8 mouse cellular contexts compared by ENCODE assay signal in genomic region chr2:18063763-18064251, GRCm38 (mm10). TPM values are rescaled to one million over a fixed set of nuclear protein-coding genes. Genes with fewer than 3 reads are reported as not detected.
DNase-seq lines count a peak whose midpoint lies in the region; ATAC-seq lines count a peak whose summit lies in the region.

No protein-coding gene starts in this region.

- WGBS in embryonic facial prominence, embryonic 12.5 days: under 1% methylated on average over 18 of the region's 18 CpGs
- under 1% methylated on average over 18 of the region's 18 CpGs for WGBS in heart, embryonic 11.5 days (ENCODE audit: insufficient replicate concordance)
- WGBS in kidney, embryonic 16.5 days: 0% methylated on average over 18 of the region's 18 CpGs
- 0% methylated on average over 18 of the region's 18 CpGs for WGBS in liver, embryonic 13.5 days (ENCODE audit: insufficient replicate concordance)

- H3K27me3 ChIP-seq in embryonic facial prominence, embryonic 12.5 days: no peaks in the 10 kb centered on the region
- no peaks in the 10 kb centered on the region for H3K27me3 ChIP-seq in heart, embryonic 11.5 days (ENCODE audit: control insufficient read depth, insufficient read depth, low read length)
- H3K27me3 ChIP-seq in kidney, embryonic 16.5 days (ENCODE audit: insufficient read depth, low read length): no peaks in the 10 kb centered on the region
- no peaks in the 10 kb centered on the region for H3K27me3 ChIP-seq in liver, embryonic 13.5 days

- H3K9me3 ChIP-seq in embryonic facial prominence, embryonic 12.5 days: no peaks in the 10 kb centered on the region
- no peaks in the 10 kb centered on the region for H3K9me3 ChIP-seq in heart, embryonic 11.5 days (replicated peaks; ENCODE audit: control insufficient read depth, low read length)
- H3K9me3 ChIP-seq in kidney, embryonic 16.5 days (ENCODE audit: low read length): no peaks in the 10 kb centered on the region
- H3K9me3 ChIP-seq in liver, embryonic 13.5 days (replicated peaks): no peaks in the 10 kb centered on the region

- H3K27ac ChIP-seq in embryonic facial prominence, embryonic 12.5 days: peak overlapping the region; percentile 100
- H3K27ac ChIP-seq in heart, embryonic 11.5 days (ENCODE audit: low read depth, low read length): peak overlapping the region; percentile 100
- H3K27ac ChIP-seq in kidney, embryonic 16.5 days (ENCODE audit: low read length): peak overlapping the region; percentile 100
- H3K27ac ChIP-seq in liver, embryonic 13.5 days: peak overlapping the region; percentile 99

- peaks cover 16% of the 10 kb centered on the region for H3K4me1 ChIP-seq in embryonic facial prominence, embryonic 12.5 days
- peaks cover 16% of the 10 kb centered on the region for H3K4me1 ChIP-seq in heart, embryonic 11.5 days (ENCODE audit: control insufficient read depth, insufficient read depth, low read length)
- H3K4me1 ChIP-seq in kidney, embryonic 16.5 days (ENCODE audit: insufficient read depth, low read length): peaks cover 20% of the 10 kb centered on the region
- H3K4me1 ChIP-seq in liver, embryonic 13.5 days (replicated peaks): peaks cover 36% of the 10 kb centered on the region

- peak; percentile 76 for DNase-seq in CD4-positive, CD25-positive, alpha-beta regulatory T cell, adult 2 months (ENCODE audit: low read depth, low spot score)
- peak; percentile 75 for DNase-seq in MN1 (ENCODE audit: low spot score)
- DNase-seq in liver, embryonic 13.5 days: peak; percentile 48
- peak; percentile 84 for DNase-seq in naive thymus-derived CD4-positive, alpha-beta T cell, adult 2 months (ENCODE audit: low read depth)
- DNase-seq in yolk sac, embryonic 10.5 days (ENCODE audit: low spot score): no peak

- ATAC-seq in embryonic facial prominence, embryonic 12.5 days (ENCODE audit: insufficient number of reproducible peaks, insufficient read depth, low FRiP score, low TSS enrichment): peak; percentile 19; the same call in 1 of the 2 replicates
- peak; percentile 40 for ATAC-seq in heart, embryonic 11.5 days (replicated peaks; ENCODE audit: insufficient number of reproducible peaks, low FRiP score, low TSS enrichment)
- ATAC-seq in kidney, embryonic 16.5 days (ENCODE audit: low FRiP score, low TSS enrichment): peak; percentile 55
- peak; percentile 45 for ATAC-seq in liver, embryonic 13.5 days (ENCODE audit: low read depth)

- peak overlapping the region; percentile 97 for H3K9ac ChIP-seq in embryonic facial prominence, embryonic 12.5 days
- peak overlapping the region; percentile 99 for H3K9ac ChIP-seq in heart, embryonic 11.5 days (ENCODE audit: low read depth, low read length)
- peak overlapping the region; percentile 99 for H3K9ac ChIP-seq in kidney, embryonic 16.5 days (replicated peaks; ENCODE audit: low read length)
- H3K9ac ChIP-seq in liver, embryonic 13.5 days: peak overlapping the region; percentile 99

- peak overlapping the region; percentile 85 for H3K4me2 ChIP-seq in embryonic facial prominence, embryonic 12.5 days (replicated peaks)
- H3K4me2 ChIP-seq in heart, embryonic 11.5 days: peak overlapping the region; percentile 96
- peak overlapping the region; percentile 86 for H3K4me2 ChIP-seq in kidney, embryonic 16.5 days (replicated peaks; ENCODE audit: low read depth, low read length)
- peak overlapping the region; percentile 87 for H3K4me2 ChIP-seq in liver, embryonic 13.5 days

- H3K36me3 ChIP-seq in embryonic facial prominence, embryonic 12.5 days: peaks cover 8% of the 10 kb centered on the region; the same call in 1 of the 2 replicates
- H3K36me3 ChIP-seq in heart, embryonic 11.5 days (ENCODE audit: control insufficient read depth, insufficient read depth, low read length): peaks cover 2% of the 10 kb centered on the region; the same call in 1 of the 2 replicates
- H3K36me3 ChIP-seq in kidney, embryonic 16.5 days (ENCODE audit: insufficient read depth, low read length): 0 out of 2 replicates have a peak, but pooled peaks cover 3% of the 10 kb centered on the region
- peaks cover 18% of the 10 kb centered on the region for H3K36me3 ChIP-seq in liver, embryonic 13.5 days

- H3K4me3 ChIP-seq in embryonic facial prominence, embryonic 12.5 days: peak overlapping the region; percentile 89
- peak overlapping the region; percentile 93 for H3K4me3 ChIP-seq in heart, embryonic 11.5 days (ENCODE audit: low read depth, low read length)
- H3K4me3 ChIP-seq in kidney, embryonic 16.5 days (ENCODE audit: low read length): peak overlapping the region; percentile 80
- peak overlapping the region; percentile 96 for H3K4me3 ChIP-seq in liver, embryonic 13.5 days (replicated peaks)

RNA-seq across cellular contexts. Expression of gene Mllt10, which starts 8.8 kb away (rescaled TPM):
- polyA plus RNA-seq in embryonic facial prominence, embryonic 12.5 days (2016; fragmentation: Nextera tagmentation; extraction: Ambion mirVana): 69.9 and 73.8 TPM in 2 replicates
- polyA plus RNA-seq in heart, embryonic 11.5 days (2014; fragmentation: Nextera tagmentation; extraction: Ambion mirVana): 25.9 and 36.4 TPM in 2 replicates
- polyA plus RNA-seq in kidney, embryonic 16.5 days (2015; fragmentation: Nextera tagmentation; extraction: Ambion mirVana): 63.4 and 73.6 TPM in 2 replicates
- polyA plus RNA-seq in liver, embryonic 13.5 days (2015; fragmentation: Nextera tagmentation; extraction: Ambion mirVana): 29.1 and 34.3 TPM in 2 replicates

RNA-seq across cellular contexts. Expression of gene Skida1, which starts 15.0 kb away (rescaled TPM):
- polyA plus RNA-seq in embryonic facial prominence, embryonic 12.5 days (2016; fragmentation: Nextera tagmentation; extraction: Ambion mirVana): 14.2 and 14.7 TPM in 2 replicates
- 6.0 and 6.4 TPM in 2 replicates for polyA plus RNA-seq in heart, embryonic 11.5 days (2014; fragmentation: Nextera tagmentation; extraction: Ambion mirVana)
- polyA plus RNA-seq in kidney, embryonic 16.5 days (2015; fragmentation: Nextera tagmentation; extraction: Ambion mirVana): 8.8 and 9.2 TPM in 2 replicates
- 0.47 and 0.95 TPM in 2 replicates for polyA plus RNA-seq in liver, embryonic 13.5 days (2015; fragmentation: Nextera tagmentation; extraction: Ambion mirVana)

RNA-seq across cellular contexts. Expression of gene A930004D18Rik, which starts 26.3 kb away (rescaled TPM):
- polyA plus RNA-seq in embryonic facial prominence, embryonic 12.5 days (2016; fragmentation: Nextera tagmentation; extraction: Ambion mirVana): 16.4 and 18.7 TPM in 2 replicates
- 7.1 and 9.1 TPM in 2 replicates for polyA plus RNA-seq in heart, embryonic 11.5 days (2014; fragmentation: Nextera tagmentation; extraction: Ambion mirVana)
- 14.1 and 16.2 TPM in 2 replicates for polyA plus RNA-seq in kidney, embryonic 16.5 days (2015; fragmentation: Nextera tagmentation; extraction: Ambion mirVana)
- 1.2 and 1.6 TPM in 2 replicates for polyA plus RNA-seq in liver, embryonic 13.5 days (2015; fragmentation: Nextera tagmentation; extraction: Ambion mirVana)
